Mouse (Mus musculus): ENCODE results near the gene Elf2.
"Not testable (repeated sequence)": the region's sequence is repeated elsewhere in the genome, so short reads cannot be mapped to it uniquely, and the experiment has no call there.

Elf2 gene

GRCm38 (mm10) chr3:51327429-51327797 is 13.1 kb downstream of the Elf2 start:
- DNase-seq: no peak

GRCm38 (mm10) chr3:51326664-51327428 is 13.6 kb downstream of the Elf2 start:
- no peak for DNase-seq

DNA sequence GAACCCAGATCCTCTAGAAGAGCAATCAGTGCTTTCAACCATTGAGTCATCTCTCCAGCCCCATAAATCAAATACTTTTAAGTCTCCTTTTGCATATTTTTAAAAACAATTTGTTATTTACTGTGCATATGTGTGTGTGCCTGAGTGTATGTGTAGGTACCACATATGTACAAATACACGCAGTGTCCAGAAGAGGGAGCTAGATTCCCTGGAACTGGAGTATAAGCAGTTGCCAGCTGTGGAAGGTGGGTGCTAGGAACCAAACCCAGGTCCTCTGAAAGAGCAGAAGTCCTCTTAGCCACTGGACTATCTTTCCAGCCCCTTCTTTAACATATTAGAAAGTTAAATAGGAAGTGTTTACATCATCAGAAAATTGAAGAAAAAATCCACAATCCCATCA is 15.0 kb downstream of the Elf2 start:
- DNase-seq: no peak

GRCm38 (mm10) chr3:51323006-51323405 is 17.5 kb downstream of the Elf2 start:
- DNase-seq: no peak

DNA sequence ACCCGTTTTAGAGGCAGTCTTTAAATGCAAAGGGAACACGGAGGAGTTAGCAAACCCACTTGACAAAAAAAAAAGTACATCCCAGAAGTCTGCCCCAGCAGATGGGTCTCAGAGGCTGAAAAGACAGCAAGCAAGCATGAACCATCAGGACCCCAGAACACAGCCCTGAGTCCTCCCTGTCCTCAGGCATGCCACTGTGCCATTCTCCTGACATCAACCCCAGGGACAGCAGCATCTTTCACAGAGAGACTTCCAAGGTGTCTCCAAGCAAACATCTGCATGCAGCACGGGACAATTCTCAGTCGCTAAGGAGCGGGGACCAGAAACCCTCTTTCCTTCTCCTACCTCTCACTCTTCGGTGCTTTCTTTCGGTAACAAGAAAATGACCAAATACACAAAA is 18.1 kb downstream of the Elf2 start:
- DNase-seq: no peak

DNA sequence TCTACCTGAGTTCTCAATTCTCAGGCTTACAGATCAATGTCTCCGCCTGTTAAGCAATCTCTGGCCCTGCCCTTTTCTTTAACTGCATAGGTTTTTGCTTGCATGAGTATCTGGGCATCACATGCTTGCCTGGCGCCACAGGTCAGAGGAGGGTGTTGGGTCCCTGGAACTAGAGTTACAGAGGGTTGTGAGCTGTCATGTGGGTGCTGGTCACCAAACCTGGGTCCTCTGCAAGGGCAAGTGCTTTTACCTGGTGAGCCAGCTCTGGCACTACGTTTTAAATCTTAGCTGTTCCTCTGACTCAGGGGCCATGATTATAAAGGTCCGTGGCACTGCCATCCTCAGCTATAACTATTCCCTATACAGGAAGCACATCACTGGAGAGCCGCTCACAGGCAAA is 19.3 kb downstream of the Elf2 start:
- DNase-seq: no peak

DNA sequence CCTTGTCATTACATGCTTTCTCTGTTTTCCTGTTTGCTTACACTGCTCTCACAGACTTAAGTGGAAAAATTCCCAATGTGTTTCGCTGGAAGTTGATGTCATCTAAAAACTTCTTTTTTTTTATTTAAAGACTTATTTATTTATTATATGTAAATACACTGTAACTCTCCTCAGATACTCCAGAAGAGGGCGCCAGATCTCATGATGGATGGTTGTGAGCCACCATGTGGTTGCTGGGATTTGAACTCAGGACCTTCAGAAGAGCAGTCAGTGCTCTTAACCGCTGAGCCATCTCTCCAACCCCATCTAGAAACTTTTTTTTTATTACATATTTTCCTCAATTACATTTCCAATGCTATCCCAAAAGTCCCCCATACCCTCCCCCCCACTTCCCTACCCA is 22.4 kb downstream of the Elf2 start:
- DNase-seq: not testable (repeated sequence)

DNA sequence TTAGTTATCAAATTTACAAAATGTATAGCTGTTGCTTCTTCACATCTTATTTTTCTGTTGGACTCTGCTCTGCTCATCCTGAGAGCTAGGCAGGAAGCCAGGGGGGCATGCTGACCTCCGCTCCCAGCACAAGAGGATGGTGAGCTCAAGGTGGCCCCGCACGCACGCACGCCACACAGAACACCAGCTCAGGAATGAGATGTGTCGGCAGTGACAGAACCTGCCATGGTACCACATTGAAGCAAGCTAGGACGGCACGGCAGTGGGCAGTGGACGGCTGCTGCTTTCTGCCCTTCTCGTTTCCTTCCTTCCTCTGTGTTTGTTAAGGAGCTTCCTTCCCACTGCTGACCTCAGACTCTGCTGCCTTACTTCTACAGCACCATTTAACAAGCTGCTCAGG is 23.6 kb downstream of the Elf2 start:
- DNase-seq: no peak

DNA sequence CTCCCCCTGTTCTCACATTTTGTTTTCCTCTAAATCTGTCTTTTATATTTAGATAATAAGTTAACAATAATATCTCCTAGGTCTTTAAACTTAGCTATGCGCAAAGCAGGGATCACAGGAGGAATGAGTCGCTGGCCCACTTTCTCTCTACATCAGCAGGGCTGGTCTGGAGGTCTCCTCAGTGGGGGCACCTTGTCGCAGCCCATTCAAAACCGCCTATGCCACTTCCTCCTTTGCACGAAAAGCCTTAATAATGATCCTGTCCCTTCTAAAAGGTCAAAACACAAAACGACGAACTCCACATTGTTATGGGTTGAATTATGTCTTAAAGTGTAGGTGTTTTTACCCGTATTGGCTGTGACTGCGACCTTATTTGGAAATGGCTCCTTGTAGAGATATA is 28.8 kb downstream of the Elf2 start:
- no peak for DNase-seq

DNA sequence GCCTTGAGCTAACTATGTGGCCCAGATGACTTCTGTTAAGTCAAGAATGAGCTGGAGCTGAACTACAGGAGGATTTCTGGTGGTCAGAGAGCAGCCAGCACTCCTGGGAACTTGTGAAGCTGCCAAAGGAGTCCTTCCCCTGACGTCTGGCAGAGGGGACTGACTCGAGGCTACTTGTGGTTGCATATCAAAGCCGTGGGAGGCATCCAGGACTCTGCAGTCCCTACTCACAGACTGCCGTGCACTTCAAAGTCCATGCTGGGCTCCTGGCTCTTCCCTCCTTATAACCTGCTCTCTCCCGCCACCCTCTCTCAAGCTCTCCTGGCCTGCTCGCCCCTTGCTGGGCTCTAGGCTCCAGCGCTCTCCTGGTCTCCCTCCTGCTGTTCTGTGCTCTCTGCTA is 30.4 kb downstream of the Elf2 start:
- peak in 1 of 2 experiments; percentile 15 for DNase-seq

- DNase-seq: no peak
Measured at GRCm38 (mm10) chr3:51306621-51307020, 33.8 kb downstream of the Elf2 start.

GRCm38 (mm10) chr3:51305961-51306360 is 34.5 kb downstream of the Elf2 start:
- no peak for DNase-seq

DNA sequence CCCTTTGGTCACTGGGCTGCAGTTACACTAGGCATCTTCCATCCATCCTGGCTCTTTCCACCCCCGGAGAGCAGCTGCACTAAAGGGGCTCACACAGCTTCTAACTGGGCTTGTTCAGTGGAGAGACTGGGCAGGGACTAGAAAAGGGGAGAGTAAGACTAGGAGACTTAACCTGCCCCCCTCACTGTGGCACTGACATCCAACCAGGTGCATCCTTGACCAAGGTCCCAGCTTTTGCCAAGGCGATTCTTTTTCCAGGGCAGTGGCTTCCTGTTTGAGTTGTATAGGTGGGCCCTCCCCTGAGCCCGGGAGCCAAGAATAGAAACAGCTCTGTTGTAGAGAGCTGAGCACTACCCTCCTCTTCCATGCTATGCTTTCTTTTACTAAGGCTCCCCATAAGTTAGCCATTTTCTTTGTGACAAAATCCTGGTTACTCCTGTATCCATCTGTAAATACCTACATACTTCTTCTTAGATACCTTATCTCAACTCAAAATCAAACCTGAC is 37.4 kb downstream of the Elf2 start:
- DNase-seq: no peak

GRCm38 (mm10) chr3:51301583-51301982 is 38.9 kb downstream of the Elf2 start:
- no peak for DNase-seq

- DNase-seq: no peak
Measured at GRCm38 (mm10) chr3:51296790-51297189, 43.7 kb downstream of the Elf2 start.

GRCm38 (mm10) chr3:51295225-51295624 is 45.2 kb downstream of the Elf2 start:
- DNase-seq: no peak

DNA sequence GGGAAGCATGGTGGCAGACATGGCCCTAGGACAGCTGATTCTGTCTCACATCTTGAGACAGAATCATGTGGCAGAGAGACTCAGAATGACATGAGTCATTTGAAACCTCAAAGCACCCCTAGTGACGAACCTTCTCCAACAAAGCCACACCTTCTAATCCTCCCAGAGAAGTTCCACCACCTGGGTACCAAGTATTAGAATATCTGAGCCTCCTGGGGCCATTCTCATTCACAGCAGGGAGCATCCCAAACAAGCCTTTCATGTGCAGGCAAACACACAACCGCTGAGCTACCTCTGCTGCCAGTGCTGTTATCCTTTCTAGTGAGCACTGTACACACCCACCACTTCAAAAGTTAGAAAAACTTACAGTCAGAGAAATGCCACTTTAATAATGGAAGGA is 46.2 kb downstream of the Elf2 start:
- no peak for DNase-seq

GRCm38 (mm10) chr3:51288880-51289821 is 51.3 kb downstream of the Elf2 start:
- DNase-seq: peak; percentile 85 to 88

DNA sequence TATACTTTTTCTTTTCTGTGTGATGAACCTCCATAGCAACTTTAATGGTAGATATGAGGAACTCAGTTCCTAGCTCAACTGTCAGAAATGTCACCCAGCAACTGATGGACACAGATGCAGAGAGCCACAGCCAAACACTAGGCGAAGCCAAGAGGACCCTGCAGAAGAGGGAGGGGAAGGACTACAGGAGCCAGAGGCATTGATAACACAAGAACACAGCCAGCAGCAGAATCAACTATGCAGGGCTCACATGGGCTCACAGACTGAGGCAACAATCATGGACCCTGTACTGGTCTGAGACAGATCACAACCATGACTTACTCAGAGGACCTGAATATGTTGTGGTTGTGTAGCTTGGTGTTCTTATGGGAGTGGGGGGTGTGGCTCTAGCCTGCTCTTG is 56.1 kb downstream of the Elf2 start:
- no peak for DNase-seq

DNA sequence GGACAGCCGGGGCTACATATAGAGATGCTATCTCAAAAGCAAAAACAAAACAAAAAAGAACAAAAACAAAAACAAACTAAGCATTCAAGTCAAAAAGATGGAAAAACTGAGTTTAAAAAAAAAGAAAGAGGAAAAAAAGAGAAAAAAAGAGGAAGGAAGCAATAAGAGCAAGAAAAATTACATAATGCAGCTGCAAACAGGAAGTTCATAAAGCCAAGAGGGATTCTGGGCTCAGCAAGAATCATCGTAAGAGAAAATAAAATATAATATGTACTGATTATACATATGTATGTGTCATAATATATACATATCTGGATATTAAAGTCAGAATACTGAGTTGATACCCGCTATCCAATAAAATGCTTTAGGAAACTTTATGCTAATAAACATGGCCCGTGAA is 58.7 kb downstream of the Elf2 start:
- no peak for DNase-seq

DNA sequence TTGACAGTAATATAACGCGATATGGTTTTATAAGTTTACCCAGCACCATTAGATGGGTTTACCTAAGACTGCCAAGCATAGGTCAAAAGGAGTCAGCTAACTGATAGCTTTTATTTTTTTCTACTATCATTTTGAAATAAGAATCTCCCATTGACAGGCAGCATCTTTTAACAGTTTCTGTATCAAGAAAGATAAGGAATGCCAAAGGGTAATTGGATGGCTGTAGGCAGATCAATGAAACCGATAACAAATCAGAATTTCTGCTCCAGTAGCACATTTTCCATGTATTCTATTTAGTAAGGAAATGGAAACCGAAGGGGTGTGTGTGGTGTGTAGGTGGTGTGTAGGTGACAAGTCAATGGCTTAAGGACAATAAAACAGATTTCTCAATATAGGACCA is 62.0 kb downstream of the Elf2 start:
- DNase-seq: no peak

DNA sequence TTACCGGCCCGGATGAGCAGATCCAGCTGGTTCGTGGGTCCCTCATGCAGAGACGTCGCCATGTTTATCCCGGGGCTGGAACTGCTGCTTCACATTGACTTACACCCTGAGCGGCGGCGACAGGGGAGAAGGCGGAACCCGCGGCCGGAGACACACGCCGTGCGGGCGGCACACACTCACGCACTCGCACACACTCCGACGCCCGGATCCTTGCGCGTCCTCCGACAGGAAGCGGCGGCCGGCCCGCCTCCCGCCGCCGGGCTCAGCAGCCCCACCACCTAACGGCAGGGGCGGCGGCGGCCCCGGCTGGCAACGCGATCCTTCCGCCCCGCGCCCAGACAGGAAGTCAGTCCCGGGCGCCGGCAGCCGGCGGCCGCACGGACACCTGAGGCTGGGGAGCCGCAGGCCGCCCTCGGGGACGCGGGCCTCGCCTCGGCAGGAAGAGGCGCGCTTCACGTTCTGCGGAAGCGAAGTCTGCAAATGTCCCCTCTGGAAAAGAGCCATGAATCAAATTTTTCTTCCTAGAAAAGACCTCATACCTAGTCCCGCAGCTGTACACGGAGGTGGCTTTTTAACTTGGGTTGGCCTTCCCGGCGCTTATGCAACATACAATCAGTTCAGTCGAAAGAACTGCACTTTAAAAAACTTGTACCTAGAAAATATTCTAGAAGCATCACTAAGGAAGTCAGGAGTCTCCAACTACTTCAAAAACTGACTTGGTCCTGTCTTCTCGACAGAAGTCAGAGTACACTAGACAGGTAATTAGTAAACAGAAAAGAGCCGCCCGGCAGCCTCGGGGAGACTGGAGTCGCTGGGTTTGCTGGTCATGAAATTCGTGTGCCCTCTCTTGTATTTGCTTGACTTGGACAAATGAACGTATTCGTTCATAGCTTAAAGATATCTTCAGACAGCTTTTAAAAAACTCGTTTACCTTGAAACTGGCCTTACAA is 63.0 kb downstream of the Elf2 start:
- DNase-seq: peak; percentile 80 to 87
